Mouse (Mus musculus) heart, embryonic 11.5 days (tissue): ENCODE measurements at regions not wholly inside any gene's neighbourhood (a gene's known extent, or its start where the extent isn't known, plus 50 kb on each side); places are given as distances from the start of the nearest gene placed in this dataset.
A peak's percentile ranks its signal among the peaks of the same experiment; 100 is the strongest.

Experiments used
- ATAC-seq: fragments of 200-750 bp; cut with Nextera tagmentation; replicated peaks from 2 replicates; pipeline ENCODE4 v1.8.0; 2017; ENCODE audit warnings: moderate library complexity; ENCODE audit not compliant: insufficient number of reproducible peaks, low FRiP score, low TSS enrichment
- H3K27ac ChIP-seq: fragments of 300-500 bp; sonication (generic); 2 replicates; pipeline ENCODE4 v1.5.1; 2014; ENCODE audit warnings: mild to moderate bottlenecking, low read depth, low read length
- H3K27me3 ChIP-seq: fragments of 300-500 bp; sonication (generic); 2 replicates; pipeline ENCODE4 v1.6.1; 2014; ENCODE audit warnings: mild to moderate bottlenecking, low read length, mixed read lengths; ENCODE audit not compliant: control insufficient read depth, insufficient read depth
- H3K36me3 ChIP-seq: fragments of 300-500 bp; sonication (generic); 2 replicates; pipeline ENCODE4 v1.6.1; 2014; ENCODE audit warnings: mild to moderate bottlenecking, low read length, moderate library complexity, mixed read lengths; ENCODE audit not compliant: control insufficient read depth, insufficient read depth
- H3K4me1 ChIP-seq: fragments of 300-500 bp; sonication (generic); 2 replicates; pipeline ENCODE4 v1.6.1; 2014; ENCODE audit warnings: low read length; ENCODE audit not compliant: control insufficient read depth, insufficient read depth
- H3K4me2 ChIP-seq: fragments of 300-500 bp; sonication (generic); 2 replicates; pipeline ENCODE4 v1.6.1; 2014; ENCODE audit warnings: mild to moderate bottlenecking, moderate library complexity
- H3K4me3 ChIP-seq: fragments of 300-500 bp; sonication (generic); 2 replicates; pipeline ENCODE4 v1.5.1; 2014; ENCODE audit warnings: low read depth, low read length
- H3K9ac ChIP-seq: fragments of 300-500 bp; sonication (generic); 2 replicates; pipeline ENCODE4 v1.6.1; 2014; ENCODE audit warnings: mild to moderate bottlenecking, low read depth, low read length, moderate library complexity
- H3K9me3 ChIP-seq: fragments of 300-500 bp; sonication (generic); replicated peaks from 2 replicates; pipeline ENCODE4 v1.6.1; 2016; ENCODE audit warnings: low read length; ENCODE audit not compliant: control insufficient read depth
- WGBS: fragments of 180-500 bp; shearing (Covaris S2); extraction: QIAGEN DNeasy Blood & Tissue Kit; methylation state at CpG from one replicate; pipeline ENCODE4 v1.1.7; 2014; ENCODE audit not compliant: insufficient replicate concordance; 5-methylcytosine and 5-hydroxymethylcytosine counted together

GRCm38 (mm10) chr10:98857395-98857794 lies 56.8 kb upstream of the Atp2b1 start:
- H3K4me3 ChIP-seq, result no peak overlapping the region
- H3K27ac ChIP-seq, result peak overlapping the region; percentile 35; the same call in 1 of the 2 replicates
- no peak overlapping the region for H3K9ac ChIP-seq
- H3K27me3 ChIP-seq, result no peaks in the 10 kb centered on the region
- H3K9me3 ChIP-seq, result no peaks in the 10 kb centered on the region
- no peaks in the 10 kb centered on the region for H3K4me1 ChIP-seq
- WGBS, result 23% methylated on average over 3 of the region's 3 CpGs
- H3K36me3 ChIP-seq, result no peaks in the 10 kb centered on the region
- no peak overlapping the region for H3K4me2 ChIP-seq
- peak; percentile 42; the same call in 1 of the 2 replicates for ATAC-seq

- H3K4me2 ChIP-seq, result no peak overlapping the region
- H3K36me3 ChIP-seq, result no peaks in the 10 kb centered on the region
- no peak overlapping the region for H3K4me3 ChIP-seq
- no peaks in the 10 kb centered on the region for H3K9me3 ChIP-seq
- H3K27me3 ChIP-seq, result no peaks in the 10 kb centered on the region
- no peak overlapping the region for H3K27ac ChIP-seq
- no peaks in the 10 kb centered on the region for H3K4me1 ChIP-seq
- no peak overlapping the region for H3K9ac ChIP-seq
- ATAC-seq, result no peak
- 74% methylated on average over 10 of the region's 10 CpGs for WGBS
Measured at GRCm38 (mm10) chr10:98861521-98861920, 52.7 kb upstream of the Atp2b1 start.

GRCm38 (mm10) chr10:98862712-98863111 lies 51.5 kb upstream of the Atp2b1 start:
- H3K27me3 ChIP-seq, result no peaks in the 10 kb centered on the region
- H3K4me3 ChIP-seq, result no peak overlapping the region
- no peak overlapping the region for H3K4me2 ChIP-seq
- no peaks in the 10 kb centered on the region for H3K4me1 ChIP-seq
- H3K9me3 ChIP-seq, result no peaks in the 10 kb centered on the region
- ATAC-seq, result no peak
- H3K27ac ChIP-seq, result no peak overlapping the region
- 33% methylated on average over 4 of the region's 4 CpGs for WGBS
- no peaks in the 10 kb centered on the region for H3K36me3 ChIP-seq
- H3K9ac ChIP-seq, result no peak overlapping the region

GRCm38 (mm10) chr10:98864384-98864783 lies 49.8 kb upstream of the Atp2b1 start:
- no peak overlapping the region for H3K4me2 ChIP-seq
- no peaks in the 10 kb centered on the region for H3K36me3 ChIP-seq
- no peaks in the 10 kb centered on the region for H3K4me1 ChIP-seq
- no peak overlapping the region for H3K9ac ChIP-seq
- H3K9me3 ChIP-seq, result no peaks in the 10 kb centered on the region
- no peak overlapping the region for H3K4me3 ChIP-seq
- no peaks in the 10 kb centered on the region for H3K27me3 ChIP-seq
- 78% methylated on average over 5 of the region's 5 CpGs for WGBS
- no peak overlapping the region for H3K27ac ChIP-seq
- no peak for ATAC-seq
